Mouse (Mus musculus): ENCODE measurements around the gene Gm48551. TPM values are rescaled to one million over a fixed set of nuclear protein-coding genes. Genes with fewer than 3 reads are reported as not detected.

Gene Gm48551
- polyA plus RNA-seq, 1 experiment, result 4.8 TPM

GRCm38 (mm10) chr10:81342686-81343505 lies 41.4 kb upstream of the Gm48551 start, which contains the start of gene Gipc3:
Gene Gipc3, minus strand, starts transcription at chr10:81343266.
- 5% methylated on average over 64 of the region's 67 CpGs for WGBS
- peaks cover 27% of the 10 kb centered on the region for H3K4me1 ChIP-seq (ENCODE audit: control insufficient read depth, insufficient read depth, insufficient read length, low read length)
- H3K4me3 ChIP-seq (ENCODE audit: low read depth, low read length), result peak within 1 kb of the TSS; percentile 62
- peaks cover 5% of the 10 kb centered on the region; the same call in 1 of the 2 replicates for H3K36me3 ChIP-seq (ENCODE audit: control insufficient read depth, insufficient read depth, low read length)
- TF ChIP-seq POLR2A (IDR thresholded peaks at IDR 0.05; ENCODE audit: low read depth, low read length) (no peak), CTCF (IDR thresholded peaks at IDR 0.05; ENCODE audit: extremely low read depth, insufficient read length, insufficient replicate concordance, low read depth, low read length) (no peak)
- H3K27me3 ChIP-seq (ENCODE audit: control insufficient read depth, insufficient read depth, low read length), result peaks cover 16% of the 10 kb centered on the region
- no peak within 1 kb of the TSS for H3K27ac ChIP-seq (ENCODE audit: insufficient read depth, low read depth, low read length)

- Histone ChIP-seq H3K36me3 (ENCODE audit: control insufficient read depth, insufficient read depth, low read length) (peaks cover 9% of the 10 kb centered on the region), H3K4me1 (ENCODE audit: control insufficient read depth, insufficient read depth, insufficient read length, low read length) (peaks cover 36% of the 10 kb centered on the region), H3K27ac (ENCODE audit: insufficient read depth, low read depth, low read length) (no peak overlapping the region), H3K27me3 (ENCODE audit: control insufficient read depth, insufficient read depth, low read length) (peaks cover 16% of the 10 kb centered on the region), H3K4me3 (ENCODE audit: low read depth, low read length) (no peak overlapping the region)
- 23% methylated on average over 8 of the region's 8 CpGs for WGBS
- TF ChIP-seq CTCF (IDR thresholded peaks at IDR 0.05; ENCODE audit: extremely low read depth, insufficient read length, insufficient replicate concordance, low read depth, low read length), result no peak
- no peak for TF ChIP-seq POLR2A (IDR thresholded peaks at IDR 0.05; ENCODE audit: low read depth, low read length)
Observed at GRCm38 (mm10) chr10:81344421-81345161, 39.7 kb upstream of the Gm48551 start.

- Histone ChIP-seq H3K4me3 (ENCODE audit: low read depth, low read length) (no peak overlapping the region), H3K4me1 (ENCODE audit: control insufficient read depth, insufficient read depth, insufficient read length, low read length) (peaks cover 36% of the 10 kb centered on the region), H3K27ac (ENCODE audit: insufficient read depth, low read depth, low read length) (no peak overlapping the region), H3K36me3 (ENCODE audit: control insufficient read depth, insufficient read depth, low read length) (peaks cover 9% of the 10 kb centered on the region), H3K27me3 (ENCODE audit: control insufficient read depth, insufficient read depth, low read length) (peaks cover 16% of the 10 kb centered on the region)
- no peak for TF ChIP-seq CTCF (IDR thresholded peaks at IDR 0.05; ENCODE audit: extremely low read depth, insufficient read length, insufficient replicate concordance, low read depth, low read length)
- TF ChIP-seq POLR2A (IDR thresholded peaks at IDR 0.05; ENCODE audit: low read depth, low read length), result no peak
- WGBS, result 77% methylated on average over 4 of the region's 4 CpGs
Observed at GRCm38 (mm10) chr10:81345162-81345534, 39.1 kb upstream of the Gm48551 start.

DNA sequence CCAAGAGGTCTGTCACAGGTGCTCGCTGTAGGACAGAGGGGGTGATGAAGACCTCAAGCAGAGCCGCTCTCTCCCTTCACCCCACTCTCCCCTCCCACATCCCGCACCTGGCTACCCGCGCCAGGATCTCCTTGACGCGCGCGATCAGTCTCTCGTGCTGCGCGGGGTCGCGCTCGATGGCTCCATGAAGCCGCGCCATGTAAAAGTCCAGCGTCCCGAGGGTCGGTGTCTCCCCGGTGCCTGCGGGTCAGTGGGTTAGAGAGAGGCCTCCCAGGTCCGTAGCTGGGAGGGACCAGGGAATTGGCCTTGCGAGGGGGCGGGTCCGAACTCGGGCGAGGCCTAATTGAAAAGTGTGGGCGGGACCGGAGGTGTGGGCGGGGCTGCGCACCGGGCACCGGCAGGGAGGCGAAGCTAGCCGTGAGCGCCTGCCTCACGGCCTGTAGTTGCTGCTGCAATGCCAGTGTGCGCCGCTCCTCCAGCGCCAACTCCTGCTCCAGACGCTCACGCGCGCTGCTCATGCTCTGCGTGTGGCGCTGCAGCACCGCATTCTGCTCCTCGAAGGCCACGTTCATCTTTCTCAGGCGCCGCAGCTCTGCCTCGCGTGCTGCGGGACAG lies 37.7 kb upstream of the Gm48551 start:
- Histone ChIP-seq H3K4me1 (ENCODE audit: control insufficient read depth, insufficient read depth, insufficient read length, low read length) (peaks cover 32% of the 10 kb centered on the region), H3K27ac (ENCODE audit: insufficient read depth, low read depth, low read length) (peak overlapping the region; percentile 45; the same call in 1 of the 2 replicates)
- WGBS, result 11% methylated on average over 55 of the region's 55 CpGs

DNA sequence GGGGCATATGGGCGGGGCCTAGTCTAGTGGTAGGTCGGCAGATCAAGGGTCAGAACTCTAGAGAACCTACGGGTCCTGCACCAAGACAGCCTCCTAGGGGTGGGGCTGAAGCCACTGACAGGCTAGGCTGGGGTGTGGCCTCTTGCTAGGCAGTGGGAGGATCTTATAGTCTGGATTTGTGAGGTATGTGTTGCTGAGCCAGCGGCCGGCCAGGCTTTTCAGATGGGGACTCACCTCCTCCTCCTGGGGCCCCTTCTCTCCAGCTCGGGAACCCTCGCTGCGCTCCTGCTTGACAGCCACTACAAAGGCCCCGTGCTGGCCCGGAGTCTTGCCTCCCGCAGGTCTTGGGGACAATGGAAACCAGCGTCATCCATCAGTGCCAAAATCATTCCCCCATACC lies 35.1 kb upstream of the Gm48551 start:
- WGBS, result 9% methylated on average over 12 of the region's 12 CpGs
- Histone ChIP-seq H3K27me3 (ENCODE audit: control insufficient read depth, insufficient read depth, low read length) (no peaks in the 10 kb centered on the region), H3K4me3 (ENCODE audit: low read depth, low read length) (peak overlapping the region; percentile 75), H3K36me3 (ENCODE audit: control insufficient read depth, insufficient read depth, low read length) (peaks cover 9% of the 10 kb centered on the region), H3K27ac (ENCODE audit: insufficient read depth, low read depth, low read length) (peak overlapping the region; percentile 61; the same call in 1 of the 2 replicates), H3K4me1 (ENCODE audit: control insufficient read depth, insufficient read depth, insufficient read length, low read length) (peaks cover 32% of the 10 kb centered on the region)
- TF ChIP-seq CTCF (IDR thresholded peaks at IDR 0.05; ENCODE audit: extremely low read depth, insufficient read length, insufficient replicate concordance, low read depth, low read length) (no peak), POLR2A (IDR thresholded peaks at IDR 0.05; ENCODE audit: low read depth, low read length) (no peak; the same call in 1 of the 2 replicates)

More for the DNA sequence above, 37.7 kb upstream of the Gm48551 start:
- Histone ChIP-seq H3K27me3 (ENCODE audit: control insufficient read depth, insufficient read depth, low read length) (peaks cover 16% of the 10 kb centered on the region), H3K4me3 (ENCODE audit: low read depth, low read length) (peak overlapping the region; percentile 62), H3K36me3 (ENCODE audit: control insufficient read depth, insufficient read depth, low read length) (peaks cover 9% of the 10 kb centered on the region)
- TF ChIP-seq POLR2A (IDR thresholded peaks at IDR 0.05; ENCODE audit: low read depth, low read length) (peak; percentile 35; the same call in 1 of the 2 replicates), CTCF (IDR thresholded peaks at IDR 0.05; ENCODE audit: extremely low read depth, insufficient read length, insufficient replicate concordance, low read depth, low read length) (0 out of 2 replicates have a peak, but pooled peaks have one; percentile 11)

DNA sequence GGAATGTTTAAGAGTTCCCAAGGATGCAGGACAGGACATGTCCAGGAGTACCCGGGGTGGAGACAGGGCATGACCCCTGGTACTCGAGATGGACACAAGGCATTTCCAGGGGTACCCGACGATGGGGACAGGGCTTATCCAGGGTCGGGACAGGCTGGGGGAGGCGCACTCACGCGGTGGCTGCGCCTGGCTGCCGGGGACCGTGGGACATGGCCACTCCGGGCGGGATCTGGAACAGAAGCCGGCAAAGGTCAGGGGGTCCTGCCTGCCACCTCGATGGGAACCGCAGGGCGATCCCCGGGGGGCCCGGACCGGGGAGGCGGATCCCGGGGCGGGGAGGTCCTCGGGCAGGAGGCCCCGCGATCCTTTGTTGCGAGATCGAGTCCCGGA lies 34.3 kb upstream of the Gm48551 start:
- TF ChIP-seq CTCF (IDR thresholded peaks at IDR 0.05; ENCODE audit: extremely low read depth, insufficient read length, insufficient replicate concordance, low read depth, low read length), result no peak
- TF ChIP-seq POLR2A (IDR thresholded peaks at IDR 0.05; ENCODE audit: low read depth, low read length), result no peak
- H3K36me3 ChIP-seq (ENCODE audit: control insufficient read depth, insufficient read depth, low read length), result peaks cover 9% of the 10 kb centered on the region
- 1% methylated on average over 29 of the region's 29 CpGs for WGBS

More for the DNA sequence above, 34.3 kb upstream of the Gm48551 start:
- Histone ChIP-seq H3K4me3 (ENCODE audit: low read depth, low read length) (peak overlapping the region; percentile 75), H3K27me3 (ENCODE audit: control insufficient read depth, insufficient read depth, low read length) (no peaks in the 10 kb centered on the region), H3K4me1 (ENCODE audit: control insufficient read depth, insufficient read depth, insufficient read length, low read length) (peaks cover 30% of the 10 kb centered on the region), H3K27ac (ENCODE audit: insufficient read depth, low read depth, low read length) (peak overlapping the region; percentile 61)

All from small intestine, adult 2 months (tissue).